Mouse (Mus musculus) C2C12 (cell line): Measurements from ENCODE around the gene Ppfia3.

ENCODE experiments used
- CTCF ChIP-seq: IDR thresholded peaks from one replicate; pipeline ENCODE4 v1.5.1; 2011; ENCODE audit not compliant: control insufficient read depth, insufficient read depth, insufficient read length
- MAX ChIP-seq: IDR thresholded peaks from one replicate; pipeline ENCODE4 v1.6.1; 2011; ENCODE audit warnings: mild to moderate bottlenecking, control low read depth
- MYOD1 ChIP-seq: IDR thresholded peaks from one replicate; pipeline ENCODE4 v1.6.1; 2011; ENCODE audit warnings: low read depth; ENCODE audit not compliant: control insufficient read depth, insufficient read length

- peak; percentile 77 for TF ChIP-seq CTCF
- no peak for TF ChIP-seq MAX
- no peak for TF ChIP-seq MYOD1
Measured at GRCm38 (mm10) chr7:45299752-45300151, 67.1 kb downstream of the Ppfia3 start.
